Mouse (Mus musculus): ENCODE measurements around the gene Slco1a4.
"Not testable (repeated sequence)": the region's sequence is repeated elsewhere in the genome, so short reads cannot be mapped to it uniquely, and the experiment has no call there.

- not testable (repeated sequence) for TF ChIP-seq POLR2A (IDR thresholded peaks at IDR 0.05; ENCODE audit: borderline replicate concordance, extremely low read depth, insufficient read depth, insufficient read length, poor library complexity, severe bottlenecking); CTCF (IDR thresholded peaks at IDR 0.05; ENCODE audit: borderline replicate concordance, extremely low read depth, insufficient read depth, insufficient read length)
These were observed 19.7 kb upstream of the Slco1a4 start for GRCm38 (mm10) chr6:141875742-141876141.
